Mouse (Mus musculus) heart, embryonic 15.5 days (tissue): ENCODE data around the gene Epha8. TPM values are rescaled to one million over a fixed set of nuclear protein-coding genes. Genes with fewer than 3 reads are reported as not detected.

Source experiments
- ATAC-seq: fragments of 200-750 bp; cut with Nextera tagmentation; replicated peaks from 2 replicates; pipeline ENCODE4 v1.8.0; 2017; ENCODE audit warnings: low read depth, moderate TSS enrichment; ENCODE audit not compliant: insufficient number of reproducible peaks, insufficient read depth, low FRiP score
- H3K27ac ChIP-seq: fragments of 300-500 bp; sonication (generic); 2 replicates; pipeline ENCODE4 v1.5.1; 2015; ENCODE audit warnings: mild to moderate bottlenecking, inconsistent platforms
- H3K27me3 ChIP-seq: fragments of 300-500 bp; sonication (generic); 2 replicates; pipeline ENCODE4 v1.6.1; 2015; ENCODE audit warnings: inconsistent platforms
- H3K36me3 ChIP-seq: fragments of 300-500 bp; sonication (generic); 2 replicates; pipeline ENCODE4 v1.6.1; 2015; ENCODE audit warnings: mild to moderate bottlenecking, inconsistent platforms
- H3K4me1 ChIP-seq: fragments of 300-500 bp; sonication (generic); replicated peaks from 2 replicates; pipeline ENCODE4 v1.6.1; 2015; ENCODE audit warnings: inconsistent platforms
- H3K4me2 ChIP-seq: fragments of 300-500 bp; sonication (generic); 2 replicates; pipeline ENCODE4 v1.6.1; 2015; ENCODE audit warnings: inconsistent platforms, mild to moderate bottlenecking, moderate library complexity
- H3K4me3 ChIP-seq: fragments of 300-500 bp; sonication (generic); 2 replicates; pipeline ENCODE4 v1.5.1; 2015; ENCODE audit warnings: mild to moderate bottlenecking, inconsistent platforms
- H3K9ac ChIP-seq: fragments of 300-500 bp; sonication (generic); 2 replicates; pipeline ENCODE4 v1.6.1; 2015; ENCODE audit warnings: mild to moderate bottlenecking, inconsistent platforms
- H3K9me3 ChIP-seq: fragments of 300-500 bp; sonication (generic); replicated peaks from 2 replicates; pipeline ENCODE4 v1.6.1; 2016; ENCODE audit warnings: inconsistent platforms
- WGBS: fragments of 180-500 bp; shearing (Covaris S2); methylation state at CpG from one replicate; pipeline ENCODE4 v1.1.7; 2015; ENCODE audit warnings: mixed read lengths; 5-methylcytosine and 5-hydroxymethylcytosine counted together
- polyA plus RNA-seq: library from polyadenylated mRNA; unstranded; fragments of >200 nt; fragmentation: Nextera tagmentation; extraction: Ambion mirVana; gene quantifications from 2 replicates; pipeline ENCODE4 v1.2.1, GENCODE M21; 2015

The Epha8 gene
- polyA plus RNA-seq, 1 experiment from 2014 or later: 0.04 TPM

DNA sequence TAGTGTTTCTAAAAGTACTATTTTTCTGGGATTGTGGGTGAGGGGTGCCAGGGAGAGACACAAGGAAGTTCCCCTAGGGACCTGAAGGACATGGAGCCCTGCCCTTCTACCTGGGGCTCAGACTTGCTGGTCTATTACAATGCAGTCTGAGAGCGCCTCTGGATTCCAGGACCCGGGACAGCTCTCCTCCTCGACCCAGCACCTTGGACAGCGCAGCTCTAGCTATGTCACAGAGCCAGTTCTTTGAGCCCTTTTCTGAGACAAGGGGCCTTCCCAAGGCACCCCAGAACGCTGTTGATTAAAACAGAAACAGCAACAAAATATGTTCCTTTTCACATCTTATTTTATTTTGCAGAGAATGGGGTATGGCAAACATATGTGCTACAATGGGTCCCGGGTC, 32.1 kb downstream of the Epha8 start:
- Histone ChIP-seq H3K27me3 (peaks cover 59% of the 10 kb centered on the region), H3K9me3 (no peaks in the 10 kb centered on the region), H3K4me2 (no peak overlapping the region), H3K9ac (no peak overlapping the region), H3K4me1 (no peaks in the 10 kb centered on the region), H3K27ac (no peak overlapping the region), H3K4me3 (no peak overlapping the region), H3K36me3 (no peaks in the 10 kb centered on the region)
- ATAC-seq: no peak
- WGBS: 5% methylated on average over 6 of the region's 6 CpGs

DNA sequence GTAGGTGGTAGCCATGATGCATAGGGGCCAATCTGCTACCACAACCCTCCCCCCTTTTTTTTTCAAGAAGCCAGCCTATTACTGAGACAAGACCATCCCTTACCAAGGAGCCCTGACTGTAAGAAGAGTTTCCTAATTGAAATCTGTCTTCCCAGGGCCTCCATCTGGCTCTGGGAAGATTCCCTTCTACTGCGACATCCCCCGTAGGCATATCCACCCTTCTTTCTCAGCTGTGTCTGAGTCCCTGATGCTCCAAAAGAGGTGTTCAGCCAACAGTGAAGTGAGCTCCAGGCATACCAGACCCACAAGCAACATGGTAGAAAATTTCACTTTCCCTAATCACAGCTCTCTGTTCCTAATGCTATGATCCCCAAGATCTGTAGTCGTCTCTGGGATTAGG, 37.1 kb downstream of the Epha8 start:
- Histone ChIP-seq H3K9me3 (no peaks in the 10 kb centered on the region), H3K4me2 (no peak overlapping the region), H3K27me3 (peaks cover 33% of the 10 kb centered on the region), H3K36me3 (no peaks in the 10 kb centered on the region), H3K4me1 (no peaks in the 10 kb centered on the region), H3K4me3 (no peak overlapping the region), H3K9ac (no peak overlapping the region), H3K27ac (no peak overlapping the region)
- WGBS: 67% methylated on average over 3 of the region's 3 CpGs
- ATAC-seq: no peak

DNA sequence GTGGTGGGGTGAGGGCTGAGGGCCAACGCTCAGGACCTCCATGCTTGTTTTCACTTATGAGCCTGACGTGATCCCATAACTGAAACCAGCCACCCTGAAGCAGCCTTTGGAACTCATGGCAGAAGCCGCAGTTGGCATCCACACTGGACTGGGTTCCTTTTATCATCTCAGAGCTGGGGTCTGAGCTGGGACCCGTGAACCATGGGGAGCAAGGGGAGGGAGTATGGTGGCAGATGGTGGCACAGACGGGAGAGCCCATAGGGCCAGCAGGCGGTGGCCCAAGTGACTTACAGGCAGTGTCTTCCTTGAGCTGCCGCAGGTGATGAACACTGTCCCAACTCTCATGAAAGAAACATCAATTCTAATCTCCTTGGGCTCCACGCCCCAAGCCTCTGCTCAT, 37.8 kb downstream of the Epha8 start:
- peaks cover 34% of the 10 kb centered on the region for H3K27me3 ChIP-seq
- H3K4me2 ChIP-seq: no peak overlapping the region
- WGBS: 76% methylated on average over 8 of the region's 8 CpGs
- no peak overlapping the region for H3K9ac ChIP-seq
- H3K27ac ChIP-seq: no peak overlapping the region
- no peak for ATAC-seq
- H3K4me1 ChIP-seq: no peaks in the 10 kb centered on the region
- no peak overlapping the region for H3K4me3 ChIP-seq
- no peaks in the 10 kb centered on the region for H3K9me3 ChIP-seq
- no peaks in the 10 kb centered on the region for H3K36me3 ChIP-seq

DNA sequence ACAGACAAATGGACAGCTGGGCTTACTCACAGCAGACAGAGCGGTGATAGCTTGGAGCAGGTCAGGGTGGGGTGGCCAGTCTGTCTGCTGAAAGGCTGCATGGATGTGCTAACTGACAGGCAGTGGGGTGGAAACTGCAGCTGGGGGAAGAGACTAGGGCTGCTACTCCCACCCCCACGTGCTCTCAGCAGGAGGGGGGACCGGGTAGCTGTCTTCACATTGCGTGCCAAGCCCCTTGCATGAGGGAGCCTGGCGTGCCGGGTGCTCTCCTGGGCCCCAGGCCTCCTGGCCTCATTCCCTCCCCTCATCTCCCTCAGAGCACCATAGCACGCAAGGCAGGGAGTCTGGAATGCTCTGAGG, 39.5 kb downstream of the Epha8 start:
- Histone ChIP-seq H3K27me3 (peaks cover 50% of the 10 kb centered on the region), H3K36me3 (no peaks in the 10 kb centered on the region), H3K27ac (no peak overlapping the region), H3K4me2 (no peak overlapping the region), H3K4me1 (no peaks in the 10 kb centered on the region), H3K9me3 (no peaks in the 10 kb centered on the region), H3K4me3 (no peak overlapping the region), H3K9ac (no peak overlapping the region)
- 16% methylated on average over 7 of the region's 7 CpGs for WGBS
- no peak for ATAC-seq

DNA sequence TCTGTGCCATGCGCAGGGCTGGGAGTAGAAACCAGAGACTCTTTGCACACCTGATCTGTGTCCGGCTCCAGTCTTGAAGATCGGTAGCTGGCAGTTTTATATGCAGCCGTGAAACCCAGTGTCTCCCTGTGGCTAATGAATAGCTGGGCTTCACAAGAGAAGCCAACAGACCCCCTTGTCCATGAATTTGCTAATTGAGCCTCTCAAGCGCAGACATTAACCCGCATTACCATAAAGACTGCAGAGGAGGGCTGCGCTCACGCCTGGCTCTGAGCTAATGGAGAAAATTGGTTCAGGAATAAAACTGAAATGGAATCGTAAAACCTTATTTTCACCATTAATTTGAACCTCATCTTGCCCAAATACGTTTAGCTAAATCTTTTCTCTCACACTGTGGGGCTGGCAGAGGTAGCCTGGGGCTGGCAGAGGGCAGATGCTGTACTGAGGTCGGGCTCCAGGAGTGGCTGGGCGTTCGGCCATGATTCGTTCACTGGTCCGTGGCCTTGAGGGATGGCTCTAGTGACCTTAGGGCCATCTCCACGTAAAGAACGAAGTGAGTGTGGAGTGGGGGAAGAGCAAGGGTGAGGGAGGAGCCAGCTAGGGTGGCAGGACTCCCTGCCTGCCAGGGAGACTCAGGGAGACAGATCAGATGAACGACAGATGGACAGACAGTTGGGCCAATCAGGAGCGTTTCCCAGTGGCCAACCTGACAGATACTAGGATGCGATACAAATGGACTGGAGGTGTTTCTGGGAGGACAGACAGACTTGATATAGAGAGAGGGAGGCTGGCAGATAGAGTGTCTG, 40.1 kb downstream of the Epha8 start:
- no peak overlapping the region for H3K9ac ChIP-seq
- H3K27ac ChIP-seq: no peak overlapping the region
- H3K9me3 ChIP-seq: no peaks in the 10 kb centered on the region
- H3K4me2 ChIP-seq: no peak overlapping the region
- no peak for ATAC-seq
- no peak overlapping the region for H3K4me3 ChIP-seq
- 61% methylated on average over 20 of the region's 20 CpGs for WGBS
- H3K27me3 ChIP-seq: peaks cover 53% of the 10 kb centered on the region
- H3K4me1 ChIP-seq: no peaks in the 10 kb centered on the region
- H3K36me3 ChIP-seq: no peaks in the 10 kb centered on the region

DNA sequence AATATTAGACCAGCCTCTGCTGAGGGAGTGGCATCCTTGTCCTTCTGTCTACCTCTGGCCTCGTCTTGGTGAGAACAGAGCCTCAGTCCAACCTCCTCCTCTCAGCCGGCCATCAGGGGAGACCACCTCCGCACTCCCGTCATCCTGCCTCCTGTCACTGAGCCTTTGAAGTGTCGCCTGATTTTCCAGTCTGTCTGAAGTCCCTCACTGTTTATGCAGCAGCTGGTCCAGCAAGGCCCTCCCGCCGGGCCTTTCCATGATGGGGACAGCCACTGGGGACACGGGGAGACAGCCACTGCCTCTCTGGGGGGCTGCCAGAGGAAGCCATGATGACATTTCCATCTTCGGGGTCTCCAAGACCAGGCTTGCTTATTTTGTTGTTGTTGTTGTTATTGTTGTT, 43.8 kb downstream of the Epha8 start:
- Histone ChIP-seq H3K27me3 (peaks cover 74% of the 10 kb centered on the region), H3K4me3 (no peak overlapping the region)

DNA sequence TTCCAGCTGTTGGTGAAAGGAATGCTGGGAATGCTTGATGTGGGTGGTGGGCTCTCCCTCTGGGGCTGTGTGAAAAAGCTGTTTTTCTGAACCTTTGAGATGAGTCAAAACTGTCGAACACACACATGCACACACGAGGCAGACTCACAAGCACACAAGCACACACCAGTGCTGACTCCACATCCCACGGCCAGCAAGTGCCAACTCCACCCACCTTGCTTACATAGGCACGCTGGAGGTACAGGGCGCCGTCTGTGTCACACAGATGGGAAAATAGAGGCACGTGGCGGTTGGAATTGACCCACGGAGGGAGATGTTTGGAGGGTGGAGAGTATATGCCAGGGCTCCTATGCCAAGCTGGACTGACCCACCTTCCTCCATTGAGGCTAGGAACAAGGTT, 44.8 kb downstream of the Epha8 start:
- H3K9me3 ChIP-seq: no peaks in the 10 kb centered on the region
- H3K27ac ChIP-seq: no peak overlapping the region
- no peaks in the 10 kb centered on the region for H3K36me3 ChIP-seq
- 39% methylated on average over 9 of the region's 9 CpGs for WGBS
- H3K27me3 ChIP-seq: peaks cover 79% of the 10 kb centered on the region
- ATAC-seq: no peak
- no peaks in the 10 kb centered on the region for H3K4me1 ChIP-seq
- H3K9ac ChIP-seq: no peak overlapping the region
- H3K4me3 ChIP-seq: no peak overlapping the region
- H3K4me2 ChIP-seq: no peak overlapping the region

More for the DNA sequence above, 43.8 kb downstream of the Epha8 start:
- ATAC-seq: no peak
- Histone ChIP-seq H3K9ac (no peak overlapping the region), H3K4me1 (no peaks in the 10 kb centered on the region), H3K9me3 (no peaks in the 10 kb centered on the region), H3K4me2 (no peak overlapping the region), H3K36me3 (no peaks in the 10 kb centered on the region), H3K27ac (no peak overlapping the region)
- 17% methylated on average over 9 of the region's 9 CpGs for WGBS

DNA sequence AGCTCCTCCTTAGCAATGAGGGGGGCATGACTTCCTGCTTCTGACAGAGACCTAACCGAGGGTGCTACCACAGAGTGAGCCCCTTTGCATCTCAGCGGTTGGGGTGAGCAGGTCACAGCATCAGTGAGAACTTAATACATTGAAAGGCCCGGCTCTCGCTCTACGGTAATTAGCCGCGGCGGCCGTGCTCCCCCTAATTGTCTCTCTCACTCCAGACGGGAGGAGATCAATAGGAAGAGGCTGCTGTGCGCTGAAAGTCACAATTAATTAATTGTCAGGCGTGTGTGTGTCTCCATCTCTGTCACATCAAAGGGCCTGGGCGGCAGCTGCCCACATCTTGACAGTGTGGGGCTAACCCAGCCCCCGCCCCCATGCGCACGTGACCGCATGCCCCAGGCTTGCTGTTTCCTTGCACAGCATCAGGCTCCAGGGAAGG, 45.4 kb downstream of the Epha8 start:
- no peak overlapping the region for H3K9ac ChIP-seq
- H3K27ac ChIP-seq: no peak overlapping the region
- no peak for ATAC-seq
- H3K4me1 ChIP-seq: no peaks in the 10 kb centered on the region
- no peaks in the 10 kb centered on the region for H3K9me3 ChIP-seq
- no peak overlapping the region for H3K4me3 ChIP-seq
- H3K36me3 ChIP-seq: no peaks in the 10 kb centered on the region
- peaks cover 82% of the 10 kb centered on the region for H3K27me3 ChIP-seq
- WGBS: 9% methylated on average over 17 of the region's 17 CpGs
- H3K4me2 ChIP-seq: no peak overlapping the region

DNA sequence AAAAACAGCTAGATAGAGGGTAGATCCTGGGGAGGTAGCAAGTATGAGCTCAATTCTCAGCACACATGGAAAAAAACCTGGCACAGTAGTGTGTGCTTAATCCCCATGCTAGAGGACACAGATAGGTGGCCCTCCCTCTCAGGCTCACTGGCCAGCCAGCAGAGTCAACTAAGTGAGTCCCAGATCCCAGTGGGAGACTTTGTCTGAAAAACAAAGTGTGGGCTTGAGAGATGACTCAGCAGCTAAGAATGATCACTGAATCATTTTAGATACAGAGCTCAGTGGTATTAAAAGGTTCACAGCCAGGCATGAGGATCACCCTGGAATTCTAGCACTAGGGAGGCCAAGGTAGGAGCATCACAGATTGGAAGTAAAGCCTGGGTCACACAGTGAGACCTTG, 48.8 kb downstream of the Epha8 start:
- H3K4me1 ChIP-seq: no peaks in the 10 kb centered on the region
- H3K9me3 ChIP-seq: no peaks in the 10 kb centered on the region
- H3K36me3 ChIP-seq: no peaks in the 10 kb centered on the region
- H3K9ac ChIP-seq: no peak overlapping the region
- H3K27ac ChIP-seq: no peak overlapping the region
- no peak overlapping the region for H3K4me2 ChIP-seq
- peaks cover 89% of the 10 kb centered on the region for H3K27me3 ChIP-seq
- ATAC-seq: no peak
- H3K4me3 ChIP-seq: no peak overlapping the region

DNA sequence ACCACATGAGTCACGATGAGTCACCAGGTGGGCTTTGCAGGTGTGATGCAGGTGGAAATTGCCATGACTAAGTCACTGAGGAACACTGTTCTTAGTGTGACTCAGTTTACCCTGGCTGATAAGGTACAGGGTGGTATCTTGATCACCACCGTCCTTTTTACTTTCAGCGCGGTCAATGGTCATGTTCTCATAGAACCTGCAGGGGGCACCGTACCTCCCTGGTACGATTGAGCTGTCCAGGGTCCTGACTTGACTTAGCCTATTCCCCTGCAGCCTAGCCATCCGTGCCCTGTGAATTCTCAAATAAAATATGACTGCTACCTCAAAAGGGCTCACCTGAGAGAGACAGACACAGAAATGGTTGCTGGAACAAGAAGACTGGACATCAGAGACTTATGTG, 49.6 kb downstream of the Epha8 start:
- no peak overlapping the region for H3K4me3 ChIP-seq
- 11% methylated on average over 7 of the region's 7 CpGs for WGBS
- H3K36me3 ChIP-seq: no peaks in the 10 kb centered on the region
- no peak overlapping the region for H3K4me2 ChIP-seq
- H3K9me3 ChIP-seq: no peaks in the 10 kb centered on the region
- no peak overlapping the region for H3K27ac ChIP-seq
- ATAC-seq: no peak
- H3K4me1 ChIP-seq: no peaks in the 10 kb centered on the region
- no peak overlapping the region for H3K9ac ChIP-seq
- H3K27me3 ChIP-seq: peaks cover 83% of the 10 kb centered on the region

DNA sequence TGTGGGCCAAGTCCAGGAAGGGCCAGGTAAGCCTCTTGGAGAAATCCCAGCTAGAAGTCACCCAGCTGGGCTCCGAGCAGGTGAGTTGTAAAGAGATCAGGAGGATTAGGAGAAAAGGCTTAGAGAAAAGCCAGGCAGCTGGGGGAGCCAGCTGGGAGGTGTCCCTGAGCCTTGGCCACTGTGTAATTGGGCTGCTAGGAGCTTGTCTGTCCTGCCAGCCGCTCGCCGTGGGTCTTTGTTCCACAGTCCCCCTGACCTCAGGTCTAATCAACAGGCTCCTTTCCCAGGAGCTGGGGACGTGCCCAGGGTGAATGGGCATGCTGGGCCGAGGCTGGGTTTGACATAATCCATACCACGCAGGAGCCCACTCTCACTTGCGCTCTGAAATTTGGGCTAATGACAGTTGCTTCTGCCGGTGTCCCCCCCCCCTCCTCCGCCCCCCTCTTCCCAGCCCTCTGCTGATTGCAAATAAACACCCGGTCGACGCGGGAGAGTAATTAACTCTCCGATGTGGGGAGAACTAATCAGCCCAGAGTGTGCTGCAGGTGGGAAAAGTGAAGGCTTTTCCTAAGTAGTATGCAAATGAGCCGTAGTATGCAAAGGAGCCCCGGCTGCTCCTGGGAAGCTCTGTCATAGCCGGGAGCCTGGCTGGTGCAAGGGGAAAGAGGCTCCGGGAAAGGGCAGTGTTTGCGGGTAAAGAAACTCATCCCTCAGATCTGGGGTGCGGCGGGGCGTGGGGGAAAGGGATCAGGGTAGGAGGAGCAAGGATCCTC, 51.7 kb downstream of the Epha8 start:
- Histone ChIP-seq H3K36me3 (no peaks in the 10 kb centered on the region), H3K27me3 (peaks cover 75% of the 10 kb centered on the region), H3K27ac (no peak overlapping the region), H3K4me3 (no peak overlapping the region), H3K9ac (no peak overlapping the region), H3K4me2 (no peak overlapping the region), H3K9me3 (no peaks in the 10 kb centered on the region), H3K4me1 (no peaks in the 10 kb centered on the region)
- 4% methylated on average over 23 of the region's 23 CpGs for WGBS
- no peak for ATAC-seq

DNA sequence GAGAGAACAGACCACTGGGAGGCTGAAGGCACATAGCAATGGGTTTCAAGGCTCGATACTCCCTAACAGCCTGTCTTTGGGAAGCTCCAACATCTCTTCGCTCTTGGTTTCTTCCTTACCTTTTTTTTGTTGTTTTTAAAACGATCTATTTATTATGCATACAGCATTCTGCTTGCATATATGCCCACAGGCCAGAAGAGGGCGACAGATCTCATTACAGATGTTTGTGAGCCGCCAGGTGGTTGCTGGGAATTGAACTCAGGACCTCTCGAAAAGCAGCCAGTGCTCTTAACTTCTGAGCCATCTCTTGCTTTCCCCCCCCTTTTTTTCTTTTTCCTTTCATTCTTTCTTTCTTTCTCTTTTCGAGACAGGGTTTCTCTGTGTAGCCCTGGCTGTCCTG, 57.5 kb downstream of the Epha8 start:
- no peak for ATAC-seq
- Histone ChIP-seq H3K27me3 (peaks cover 79% of the 10 kb centered on the region), H3K4me3 (no peak overlapping the region), H3K4me1 (no peaks in the 10 kb centered on the region), H3K9ac (no peak overlapping the region), H3K36me3 (no peaks in the 10 kb centered on the region), H3K4me2 (no peak overlapping the region), H3K27ac (no peak overlapping the region), H3K9me3 (no peaks in the 10 kb centered on the region)
- 62% methylated on average over 7 of the region's 7 CpGs for WGBS
